Mouse (Mus musculus) heart, adult 2 months (tissue): ENCODE data around the gene Cstad. TPM values are rescaled to one million over a fixed set of nuclear protein-coding genes. Genes with fewer than 3 reads are reported as not detected.

Experiments
- DNase-seq, 2 experiments: peaks; one replicate each; pipeline ENCODE4 v3.0.0; 2021
- H3K27ac ChIP-seq: fragments of 200-600 bp; 2 replicates; pipeline ENCODE4 v1.8.1; 2022
- H3K27me3 ChIP-seq: fragments of 200-500 bp; 2 replicates; pipeline ENCODE4 v1.6.1; 2012; ENCODE audit warnings: mild to moderate bottlenecking, low read length, inconsistent platforms, mixed read lengths; ENCODE audit not compliant: control insufficient read depth, insufficient read depth
- H3K36me3 ChIP-seq: fragments of 200-500 bp; 2 replicates; pipeline ENCODE4 v1.6.1; 2012; ENCODE audit warnings: low read length, inconsistent platforms; ENCODE audit not compliant: control insufficient read depth, insufficient read depth
- H3K4me1 ChIP-seq: fragments of 200-500 bp; 2 replicates; pipeline ENCODE4 v1.6.1; 2011; ENCODE audit warnings: low read length; ENCODE audit not compliant: control insufficient read depth, insufficient read depth
- H3K4me3 ChIP-seq: fragments of 200-600 bp; 2 replicates; pipeline ENCODE4 v1.8.1; 2022
- H3K79me2 ChIP-seq: fragments of 200-500 bp; replicated peaks from 2 replicates; pipeline ENCODE4 v1.6.1; 2012; ENCODE audit warnings: mild to moderate bottlenecking, inconsistent platforms, low read length, moderate library complexity, mixed read lengths; ENCODE audit not compliant: control insufficient read depth, insufficient read depth
- H3K9ac ChIP-seq: fragments of 200-500 bp; 2 replicates; pipeline ENCODE4 v1.6.1; 2012; ENCODE audit warnings: low read depth, mild to moderate bottlenecking, control low read depth, inconsistent platforms, low read length, mixed read lengths
- CTCF ChIP-seq: fragments of 200-600 bp; IDR thresholded peaks from 2 replicates; pipeline ENCODE4 v1.8.1; 2022; ENCODE audit warnings: antibody characterized with exemption, mild to moderate bottlenecking, moderate library complexity
- EP300 ChIP-seq: fragments of 200-500 bp; IDR thresholded peaks from 2 replicates; pipeline ENCODE4 v1.6.1; 2011; ENCODE audit warnings: low read depth, low read length, control low read depth; ENCODE audit not compliant: insufficient read depth
- POLR2A ChIP-seq: fragments of 200-500 bp; IDR thresholded peaks from 2 replicates; pipeline ENCODE4 v1.6.1; 2011; ENCODE audit warnings: mild to moderate bottlenecking, low read depth, low read length, control low read depth; ENCODE audit not compliant: insufficient read depth
- WGBS: fragments of 180-500 bp; shearing (Covaris S2); methylation state at CpG from one replicate; pipeline ENCODE4 v1.1.7; 2018; 5-methylcytosine and 5-hydroxymethylcytosine counted together
- intact Hi-C: fragments of 180-260 bp; cut with DNase I; formaldehyde crosslinking; loops from one replicate; pipeline ENCODE4 v1.15.1; 2025
- long read RNA-seq: library from polyadenylated mRNA; stranded (forward); transcript quantifications from one replicate; pipeline ENCODE4 v2.0.0, GENCODE M21; 2021
- polyA plus RNA-seq: library from polyadenylated mRNA; depleted of rRNA; stranded (reverse); fragments of >200 nt; gene quantifications from 2 replicates; pipeline ENCODE4 v1.2.3, GENCODE M21; 2012; rRNA removed
- total RNA-seq, 2 experiments: library from RNA; stranded (reverse); gene quantifications; 2 replicates each; pipeline ENCODE4 v1.2.3; 2021

The Cstad gene
- total RNA-seq (1 to 10 TPM in 1 of 2 experiments, under 1 TPM in 1; 0.73 to 1.0 TPM), polyA plus RNA-seq (0.32 and 0.76 TPM in 2 replicates)
- long read RNA-seq: 0 reads

DNA sequence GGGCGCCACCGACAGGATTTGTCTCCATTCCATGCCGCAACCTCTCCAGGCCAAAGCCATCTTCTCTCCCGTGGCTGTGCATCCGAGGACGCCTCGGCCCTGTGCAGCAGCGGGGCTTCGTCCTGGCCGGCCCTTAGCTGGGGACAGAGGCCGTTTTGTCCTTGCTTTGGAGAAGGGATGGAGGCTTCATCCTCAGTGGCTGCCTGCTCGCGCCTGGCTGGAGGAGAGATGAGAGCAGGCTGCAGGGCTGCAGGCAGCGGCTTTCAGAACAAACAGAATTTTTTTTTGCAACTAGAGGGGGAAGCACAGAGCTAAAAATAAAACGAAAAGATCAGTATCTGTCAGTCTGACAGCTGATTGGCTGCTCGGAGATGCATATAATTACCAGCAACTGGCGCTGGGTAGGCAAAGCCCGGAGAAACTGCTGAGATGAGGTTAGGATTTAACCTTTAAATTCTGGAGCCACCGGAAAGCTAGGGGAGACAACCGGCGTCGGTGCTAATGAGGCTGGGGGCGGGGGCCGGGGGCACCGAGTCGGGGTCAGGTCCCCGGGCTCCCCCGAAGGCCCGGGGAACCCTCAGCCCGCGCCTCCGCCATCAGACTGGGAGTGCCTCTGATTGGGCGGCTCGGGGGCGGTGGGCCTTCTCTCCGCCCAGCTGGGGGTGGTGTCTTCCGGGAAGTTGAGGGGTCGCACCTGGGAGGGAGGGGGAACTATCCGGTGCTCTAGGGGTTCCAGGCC, at the start of gene Cstad:
Cstad (plus strand) TSS at position 400 of the 739 bp plus-strand sequence.
- H3K27me3 ChIP-seq: no peaks in the 10 kb centered on the region
- peak within 1 kb of the TSS; percentile 90 for H3K9ac ChIP-seq
- H3K4me1 ChIP-seq: peaks cover 12% of the 10 kb centered on the region
- intact Hi-C loops: loop anchor here (2.0 to 10.0 kb wide), 2 partner anchors 46 to 120 kb away; no protein-coding TSS in a partner anchor
- H3K4me3 ChIP-seq: peak within 1 kb of the TSS; percentile 74
- no peaks in the 10 kb centered on the region for H3K79me2 ChIP-seq
- 2% methylated on average over 39 of the region's 39 CpGs for WGBS
- peak; percentile 85 to 87 for DNase-seq
- peak; percentile 95 for TF ChIP-seq POLR2A
- TF ChIP-seq EP300: 0 out of 2 replicates have a peak, but pooled peaks have one; percentile 41
- TF ChIP-seq CTCF: peak; percentile 54
- H3K36me3 ChIP-seq: peaks cover 2% of the 10 kb centered on the region; the same call in 1 of the 2 replicates
- H3K27ac ChIP-seq: peak within 1 kb of the TSS; percentile 99

DNA sequence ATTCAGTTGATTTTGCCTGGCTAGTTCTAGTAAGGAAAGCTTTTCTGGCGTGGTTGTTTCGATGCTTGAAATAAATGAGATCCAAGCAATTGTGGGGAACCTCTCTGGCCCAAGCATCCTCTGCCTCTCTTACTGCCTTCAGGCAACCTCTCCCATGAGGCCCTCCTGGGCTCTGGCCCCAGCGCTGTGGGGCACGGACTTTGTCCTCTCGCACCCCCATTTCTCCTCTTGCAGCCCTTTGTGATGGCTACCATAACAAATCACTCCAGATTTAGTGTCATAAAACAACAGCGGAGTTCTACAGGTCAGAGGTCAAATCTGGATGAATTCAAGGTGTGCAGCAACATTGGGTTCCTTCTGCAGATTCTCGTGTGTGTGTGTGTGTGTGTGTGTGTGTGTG, 49.1 kb upstream of the Cstad start:
- 82% methylated on average over 7 of the region's 7 CpGs for WGBS
- intact Hi-C loops: loop anchor here (2.0 to 5.0 kb wide), 2 partner anchors 73 to 103 kb away; no protein-coding TSS in a partner anchor
- no peak for DNase-seq
- H3K27ac ChIP-seq: peak overlapping the region; percentile 55; the same call in 1 of the 2 replicates
- no peaks in the 10 kb centered on the region for H3K36me3 ChIP-seq
- H3K4me1 ChIP-seq: peaks cover 27% of the 10 kb centered on the region
- no peak overlapping the region for H3K9ac ChIP-seq
- H3K4me3 ChIP-seq: no peak overlapping the region
- no peak for TF ChIP-seq EP300
- no peak for TF ChIP-seq POLR2A
- TF ChIP-seq CTCF: no peak
- H3K79me2 ChIP-seq: no peaks in the 10 kb centered on the region
- no peaks in the 10 kb centered on the region for H3K27me3 ChIP-seq

DNA sequence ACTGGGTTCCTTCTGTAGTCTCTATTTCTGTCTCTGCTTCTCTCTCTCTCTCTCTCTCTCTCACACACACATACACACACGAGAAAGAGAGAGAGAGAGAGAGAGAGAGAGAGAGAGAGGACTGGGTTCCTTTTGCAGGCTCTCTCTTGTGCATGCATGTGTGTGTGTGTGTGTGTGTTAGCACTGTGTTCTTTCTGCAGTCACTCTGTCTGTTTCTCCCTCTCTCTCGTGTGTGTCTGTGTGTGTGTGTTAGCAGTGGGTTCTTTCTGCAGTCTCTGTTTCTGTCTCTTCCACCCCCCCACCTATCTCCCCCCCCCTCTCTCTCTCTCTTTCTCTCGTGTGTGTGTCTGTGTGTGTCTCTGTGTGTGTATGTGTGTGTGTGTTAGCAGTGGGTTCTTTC, 48.6 kb upstream of the Cstad start:
- Histone ChIP-seq H3K27me3 (no peaks in the 10 kb centered on the region), H3K4me3 (no peak overlapping the region), H3K36me3 (no peaks in the 10 kb centered on the region), H3K9ac (no peak overlapping the region), H3K27ac (no peak overlapping the region), H3K79me2 (no peaks in the 10 kb centered on the region), H3K4me1 (peaks cover 30% of the 10 kb centered on the region)
- TF ChIP-seq CTCF: no peak
- no peak for TF ChIP-seq EP300
- TF ChIP-seq POLR2A: no peak
- no peak for DNase-seq
- WGBS: 38% methylated on average over 3 of the region's 3 CpGs
- intact Hi-C loops: loop anchor here (2.0 to 5.0 kb wide), 2 partner anchors 73 to 104 kb away; no protein-coding TSS in a partner anchor

DNA sequence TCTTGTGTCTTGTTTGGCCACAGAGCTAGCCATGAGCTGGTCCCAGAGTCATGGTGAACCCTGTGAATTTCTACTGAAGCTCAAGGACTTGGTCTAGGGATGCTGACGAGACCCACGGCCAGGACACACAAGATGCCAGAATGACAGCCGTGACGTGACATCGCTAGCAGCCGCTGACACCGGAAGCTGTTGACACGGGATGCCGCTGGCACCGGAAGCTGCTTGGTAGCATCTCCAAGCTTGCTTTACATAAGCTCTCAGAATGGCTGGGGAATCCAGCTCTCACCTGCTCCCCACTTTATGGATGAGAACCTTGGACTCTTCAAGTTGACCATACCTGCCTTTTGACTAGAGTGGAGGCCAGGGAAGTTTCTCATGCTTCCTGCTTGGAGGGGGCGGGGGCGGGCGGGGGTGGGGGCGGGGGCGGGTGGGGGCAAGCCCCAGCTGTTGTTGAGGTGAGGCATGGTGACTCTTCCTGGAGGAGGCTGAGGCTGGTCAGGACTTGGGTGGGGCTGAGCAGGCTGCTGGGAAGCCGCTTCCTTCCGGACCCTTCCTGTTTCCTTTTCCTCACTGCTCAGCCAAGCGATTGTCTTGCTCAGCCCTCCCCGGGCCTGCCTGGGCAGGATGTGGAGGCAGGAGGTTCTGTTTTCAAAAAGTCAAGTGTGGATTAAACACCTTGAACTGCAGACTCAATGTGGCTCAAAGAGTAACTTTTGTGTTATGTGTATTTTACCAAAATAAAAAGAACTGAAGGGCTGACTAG, 47.2 kb upstream of the Cstad start:
- Histone ChIP-seq H3K79me2 (no peaks in the 10 kb centered on the region), H3K27ac (peak overlapping the region; percentile 91), H3K4me1 (peaks cover 28% of the 10 kb centered on the region), H3K9ac (no peak overlapping the region), H3K27me3 (no peaks in the 10 kb centered on the region), H3K36me3 (no peaks in the 10 kb centered on the region), H3K4me3 (no peak overlapping the region)
- intact Hi-C loops: loop anchor here (2.0 to 5.0 kb wide), 3 partner anchors 47 to 105 kb away; partner anchors contain the start of gene Cstad
- TF ChIP-seq POLR2A (0 out of 2 replicates have a peak, but pooled peaks have one; percentile 42), EP300 (peak; percentile 88; the same call in 1 of the 2 replicates), CTCF (no peak)
- 44% methylated on average over 19 of the region's 19 CpGs for WGBS
- peak; percentile 72 to 85 for DNase-seq

- Histone ChIP-seq H3K36me3 (no peaks in the 10 kb centered on the region), H3K27me3 (no peaks in the 10 kb centered on the region), H3K4me3 (no peak overlapping the region), H3K27ac (peak overlapping the region; percentile 7; the same call in 1 of the 2 replicates), H3K4me1 (peaks cover 26% of the 10 kb centered on the region), H3K79me2 (no peaks in the 10 kb centered on the region), H3K9ac (no peak overlapping the region)
- 66% methylated on average over 5 of the region's 5 CpGs for WGBS
- DNase-seq: no peak
- TF ChIP-seq EP300 (no peak), CTCF (no peak), POLR2A (no peak)
- intact Hi-C loops: no loop called here
Observed at GRCm38 (mm10) chr2:30551579-30551978, 43.3 kb upstream of the Cstad start.
